Mouse (Mus musculus): ENCODE results near the gene Kif22. TPM values are rescaled to one million over a fixed set of nuclear protein-coding genes. Genes with fewer than 3 reads are reported as not detected.
"Not testable (repeated sequence)": the region's sequence is repeated elsewhere in the genome, so short reads cannot be mapped to it uniquely, and the experiment has no call there.

The Kif22 gene
- total RNA-seq (2021), result 1 to 10 TPM in 1 of 2 experiments, under 1 TPM in 1; 0.93 to 1.0 TPM
- long read RNA-seq, experiment 1, partial matches to known transcripts, result 1 of 3 reads
- long read RNA-seq, experiment 1, other reads (novel, unspliced or antisense), result 0 of 3 reads
- long read RNA-seq, experiment 2, partial matches to known transcripts, result 2 of 3 reads
- long read RNA-seq, experiment 2, other reads (novel, unspliced or antisense), result 1 of 3 reads

DNA sequence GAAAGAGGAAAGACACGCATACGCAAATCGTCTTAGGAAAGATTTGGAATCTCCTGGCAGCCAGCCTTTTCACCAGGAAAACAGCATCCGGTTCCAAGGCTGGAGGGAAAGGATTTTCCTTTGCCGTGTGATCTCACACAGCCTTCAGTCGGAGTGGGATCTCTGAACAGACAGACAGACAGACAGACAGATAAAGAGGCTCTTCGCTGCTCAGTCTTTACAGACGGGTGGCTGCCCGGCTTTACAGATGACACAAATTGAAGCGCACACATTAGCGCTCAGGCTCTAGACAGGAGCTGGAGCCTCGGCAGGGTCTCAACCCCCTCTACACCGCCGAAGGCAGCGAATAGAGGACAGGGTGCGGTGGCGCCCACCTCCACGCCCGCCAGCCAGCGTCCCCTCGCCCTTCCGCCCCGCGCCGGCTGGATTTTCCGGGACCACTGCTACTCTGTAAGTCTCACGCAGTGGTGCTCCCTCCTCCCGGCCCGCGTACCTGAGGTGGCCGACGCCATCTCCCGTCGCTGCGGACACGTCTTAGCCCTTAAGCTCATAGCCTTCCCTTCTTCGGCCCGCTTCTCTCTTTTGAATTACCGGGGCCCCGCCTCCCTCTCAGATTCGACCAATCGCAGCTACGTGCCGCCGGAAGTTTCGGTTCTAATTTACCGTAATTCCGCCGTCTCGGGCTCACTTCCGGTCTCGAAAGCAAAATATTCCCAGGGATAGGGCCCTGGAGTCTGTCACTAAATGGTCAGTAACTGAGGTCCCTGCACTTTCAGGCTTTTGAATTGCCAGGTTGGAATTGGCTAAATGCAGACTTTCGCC is at the start of gene Kif22:
TSS of gene Kif22 (minus strand) at position 621 of the 822 bp plus-strand sequence.
- DNase-seq, result peak; percentile 92 to 97

GRCm38 (mm10) chr7:127091114-127091896 is 49.0 kb upstream of the Kif22 start, which contains the start of gene AI467606:
AI467606 (plus strand) TSS chr7:127091359.
- DNase-seq, result peak; percentile 62 to 89

DNA sequence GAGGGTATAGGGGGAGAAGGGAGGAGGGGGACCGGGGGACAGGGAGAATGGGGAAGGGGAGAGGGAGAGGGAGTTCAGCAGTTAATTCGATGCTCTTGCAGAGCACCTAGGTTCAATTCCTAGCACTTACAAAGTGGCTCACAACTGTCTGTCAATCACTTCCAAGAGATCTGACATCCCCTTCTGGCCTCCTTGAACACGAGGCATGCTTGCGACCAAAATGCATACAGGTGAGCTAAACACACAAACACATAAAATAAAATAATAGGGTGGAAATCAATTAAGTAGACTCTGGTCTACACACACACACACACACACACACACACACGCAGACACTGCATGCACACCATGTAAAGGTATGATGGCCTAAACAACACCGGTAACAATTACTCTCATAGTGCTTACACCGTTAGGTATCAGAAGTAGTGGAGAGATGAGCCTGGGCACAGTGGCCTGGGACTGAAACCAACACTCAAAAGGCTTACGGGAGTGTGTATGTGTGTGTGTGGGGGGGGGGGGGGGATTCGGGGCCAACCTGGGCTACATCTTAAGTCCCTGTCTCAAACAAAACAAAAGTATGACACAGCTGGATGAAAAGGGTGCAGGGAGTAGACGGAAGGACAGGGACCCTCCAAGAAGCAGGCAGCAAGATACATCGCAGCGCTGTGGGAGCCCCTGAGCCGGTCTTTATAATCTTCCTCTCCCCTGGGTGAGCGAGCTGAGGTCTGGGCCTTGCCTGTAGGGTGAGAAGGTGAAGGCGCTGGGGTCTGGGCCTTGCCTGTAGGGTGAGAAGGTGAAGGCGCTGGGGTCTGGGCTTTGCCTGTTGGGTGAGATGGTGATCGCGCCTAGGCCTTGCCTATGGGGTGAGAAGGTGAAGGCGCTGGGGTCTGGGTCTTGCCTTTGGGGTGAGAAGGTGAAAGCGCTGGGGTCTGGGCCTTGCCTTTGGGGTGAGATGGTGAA is 48.2 kb upstream of the Kif22 start:
- DNase-seq, result no peak

- peak in 1 of 2 experiments; percentile 26 for DNase-seq
Observed at GRCm38 (mm10) chr7:127088901-127089845, 46.9 kb upstream of the Kif22 start.

GRCm38 (mm10) chr7:127088083-127088482 is 45.8 kb upstream of the Kif22 start:
- no peak for DNase-seq

DNA sequence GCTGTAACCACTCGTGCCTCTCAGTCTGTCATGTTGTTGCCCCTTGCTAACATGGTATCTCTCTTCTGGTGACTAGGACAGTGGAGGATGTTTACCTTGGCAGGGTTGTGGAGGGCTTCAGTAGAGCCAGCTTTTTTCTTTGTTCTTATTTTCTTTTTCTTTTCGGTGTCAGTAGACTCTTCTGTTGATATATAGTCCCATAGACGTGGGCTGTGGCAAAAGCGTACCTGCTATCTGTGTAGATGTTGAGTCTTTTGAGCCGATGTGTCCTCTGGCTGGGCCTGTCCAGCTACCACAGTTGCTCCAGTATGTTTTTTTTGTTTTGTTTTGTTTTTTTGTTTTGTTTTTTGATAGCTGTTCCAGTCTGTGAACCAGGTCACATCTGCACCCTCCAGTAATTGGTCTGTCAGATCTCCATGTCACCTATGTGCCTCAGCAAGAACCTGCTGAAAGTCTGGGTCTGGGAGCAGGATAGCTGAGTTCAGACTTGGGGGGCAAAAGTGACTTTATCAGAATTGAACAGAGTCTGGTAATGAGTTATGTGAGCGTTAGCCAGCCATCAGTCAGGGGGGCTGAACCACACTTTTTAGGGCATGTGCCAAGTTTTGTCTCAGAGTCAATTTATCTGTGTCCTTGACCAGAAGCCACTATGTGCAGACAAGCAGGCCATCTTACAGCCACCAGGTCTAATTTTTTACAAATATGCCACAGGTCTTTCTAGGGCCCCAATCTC is 45.2 kb upstream of the Kif22 start, which contains the start of gene Zg16:
TSS of gene Zg16 (minus strand) at position 51 of the 733 bp plus-strand sequence.
- not testable (repeated sequence) for DNase-seq

DNA sequence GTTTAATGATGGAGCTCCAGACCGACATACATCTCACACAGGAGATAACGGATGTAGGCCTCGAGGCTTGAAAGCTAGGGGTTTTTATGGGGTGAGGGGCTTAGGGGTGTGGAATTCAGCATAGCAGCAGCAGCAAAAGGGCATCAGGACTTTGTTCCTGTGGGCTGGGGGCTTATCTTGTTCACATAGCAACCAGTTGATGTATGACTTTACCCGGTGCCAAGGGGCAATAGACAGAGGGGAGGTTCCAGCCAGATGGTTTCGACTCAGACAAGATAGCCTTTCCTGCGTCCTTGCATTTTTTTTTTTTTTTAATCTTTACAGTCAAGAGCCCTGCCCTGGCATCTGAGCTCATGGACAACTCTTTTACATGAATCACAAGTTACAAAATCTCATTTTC is 43.5 kb upstream of the Kif22 start:
- DNase-seq, result not testable (repeated sequence)

- no peak for DNase-seq
Observed at GRCm38 (mm10) chr7:127084794-127085193, 42.5 kb upstream of the Kif22 start.

DNA sequence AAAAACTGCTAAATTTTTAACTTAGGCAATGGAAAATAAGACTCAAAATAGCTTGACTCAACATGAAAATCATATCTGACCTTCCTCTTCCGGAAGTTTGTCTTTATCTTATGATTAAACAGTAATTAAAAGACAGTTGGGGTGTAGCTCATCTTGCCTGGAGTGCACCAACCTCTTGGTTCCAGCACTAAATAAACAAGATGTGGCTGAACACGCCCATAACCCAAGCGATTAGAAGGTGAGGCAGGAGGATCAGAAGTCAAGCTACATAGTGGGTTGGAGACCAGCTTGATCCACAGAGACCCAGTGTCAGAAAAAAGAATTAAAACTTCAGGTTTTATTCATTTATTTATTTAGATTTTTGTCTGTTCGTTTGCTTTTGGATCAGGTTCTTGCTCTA is 41.4 kb upstream of the Kif22 start:
- DNase-seq, result no peak

DNA sequence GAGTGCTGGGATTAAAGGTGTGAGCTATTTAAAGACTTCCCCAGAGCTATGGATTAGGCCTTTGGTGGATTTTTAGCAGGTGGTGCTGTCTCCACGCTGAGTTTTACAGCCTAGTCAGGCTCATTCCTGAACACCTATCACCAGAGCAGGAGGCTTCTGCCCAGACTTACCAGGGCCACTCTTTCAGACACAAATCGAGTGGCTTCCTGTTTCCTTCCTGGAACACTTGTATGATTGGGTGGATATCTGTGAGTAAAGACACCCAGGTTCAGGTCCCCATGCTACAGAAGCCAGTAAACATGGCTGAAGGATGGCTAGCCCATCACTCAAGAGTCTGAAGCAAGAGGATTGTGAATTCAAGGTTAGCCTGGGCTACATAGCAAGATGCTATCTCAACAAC is 40.7 kb upstream of the Kif22 start:
- no peak for DNase-seq

- DNase-seq, result no peak
Observed at GRCm38 (mm10) chr7:127082271-127082670, 40.0 kb upstream of the Kif22 start.

DNA sequence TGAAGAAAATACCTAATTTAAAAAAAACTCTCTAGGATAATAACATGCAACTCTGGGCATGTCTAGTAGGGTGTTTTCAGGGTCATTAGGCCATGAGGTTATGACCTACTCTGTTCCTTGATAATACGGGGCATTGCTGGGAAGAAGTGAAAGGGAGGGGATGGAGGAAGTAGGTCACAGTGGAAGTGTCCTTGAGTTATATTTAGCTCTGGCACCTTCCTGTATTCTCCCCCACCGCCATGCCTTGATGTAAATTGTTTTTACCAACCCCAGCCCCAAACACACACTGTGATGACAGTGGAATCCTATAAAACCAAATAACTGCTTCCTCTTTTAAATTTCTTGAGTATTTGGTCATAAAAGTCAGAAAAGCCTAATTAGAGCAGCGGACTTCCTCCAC is 37.8 kb upstream of the Kif22 start:
- no peak for DNase-seq

DNA sequence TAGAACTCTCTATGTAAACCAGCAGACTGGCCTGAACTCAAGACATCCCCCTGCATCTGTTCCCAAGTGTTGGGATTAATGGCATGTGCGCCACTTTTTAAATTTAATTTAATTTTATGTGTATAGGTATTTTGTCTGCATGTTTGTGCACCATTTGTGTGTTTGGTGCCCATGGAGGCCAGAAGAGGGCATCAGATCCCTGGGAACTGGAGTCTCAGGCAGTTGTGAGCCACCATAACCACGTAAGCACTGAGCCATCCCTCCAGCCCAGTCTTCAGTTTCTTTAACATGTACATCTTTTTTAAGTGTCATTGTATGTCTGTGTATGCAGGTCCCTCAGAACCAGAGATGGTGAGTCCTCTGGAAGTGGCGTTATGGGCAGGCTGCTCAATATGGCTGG is 35.4 kb upstream of the Kif22 start:
- DNase-seq, result no peak

DNA sequence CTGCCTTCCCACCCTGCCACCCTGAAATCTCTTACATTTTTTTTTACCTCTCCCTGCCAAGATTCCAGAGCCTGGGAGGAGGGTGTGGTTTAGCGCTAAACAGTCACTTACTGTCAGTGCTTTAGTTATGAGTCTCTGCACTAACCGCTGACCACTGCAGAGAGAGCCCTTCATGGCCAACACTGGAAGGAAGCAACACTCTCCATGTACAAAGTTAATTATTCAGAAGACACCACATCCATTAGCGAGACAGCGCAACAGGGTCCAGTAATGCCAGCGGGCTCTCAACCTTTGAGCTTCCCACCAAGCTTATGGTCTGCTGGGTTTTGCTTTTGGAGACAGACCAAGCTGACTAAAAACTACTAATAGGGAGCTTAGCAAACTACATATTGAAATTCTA is 33.9 kb upstream of the Kif22 start:
- DNase-seq, result no peak

GRCm38 (mm10) chr7:127073221-127073620 is 30.9 kb upstream of the Kif22 start:
- no peak for DNase-seq

GRCm38 (mm10) chr7:127070871-127071413 is 28.7 kb upstream of the Kif22 start:
- no peak for DNase-seq

GRCm38 (mm10) chr7:127066317-127066716 is 24.0 kb upstream of the Kif22 start:
- DNase-seq, result no peak

GRCm38 (mm10) chr7:127065538-127065937 is 23.3 kb upstream of the Kif22 start:
- no peak for DNase-seq

GRCm38 (mm10) chr7:127055026-127055585 is 12.8 kb upstream of the Kif22 start:
- DNase-seq, result no peak
